Mouse (Mus musculus): ENCODE measurements around the gene Gm42906.

The Gm42906 gene

DNA sequence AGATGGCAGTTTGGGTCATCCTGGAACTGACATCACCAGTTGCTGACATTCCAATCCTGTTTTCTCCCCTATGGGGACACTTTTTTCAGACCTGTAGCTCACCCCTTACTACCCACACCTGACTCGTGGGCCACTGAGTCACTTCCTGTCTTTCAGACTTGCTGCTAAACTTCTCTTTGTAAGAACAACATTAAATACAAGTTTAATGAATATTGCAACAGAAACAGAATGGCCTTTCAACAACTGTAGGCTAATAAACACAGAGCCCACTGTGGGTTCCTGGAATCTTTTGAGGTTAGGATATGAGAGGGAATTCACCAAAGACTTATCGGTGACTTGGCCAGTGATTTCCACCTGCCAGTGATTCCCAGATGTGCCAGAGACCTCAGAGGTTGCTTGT, 318.1 kb downstream of the Gm42906 start:
- no peak for DNase-seq (ENCODE audit: low spot score in 2 of 2)

DNA sequence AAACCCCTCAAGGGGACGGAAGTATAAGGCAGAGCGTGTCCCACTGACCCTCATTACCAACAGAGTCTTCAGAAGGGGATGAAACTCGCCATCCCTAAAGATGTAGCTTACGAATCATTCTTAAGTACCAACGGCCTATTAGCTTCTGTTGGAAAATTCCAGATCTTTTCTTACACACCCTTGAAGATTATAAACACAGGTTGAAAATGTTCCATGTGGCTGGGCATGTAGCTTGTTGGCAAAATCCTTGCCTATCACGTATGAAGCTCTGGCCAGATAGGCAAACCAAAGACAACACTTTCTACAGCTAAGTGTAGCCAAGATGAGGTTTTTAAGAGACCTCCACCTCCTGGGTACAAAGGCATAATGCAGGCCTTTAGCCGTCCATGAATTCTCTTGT, 319.0 kb downstream of the Gm42906 start:
- DNase-seq (ENCODE audit: low spot score in 2 of 2), result no peak

DNA sequence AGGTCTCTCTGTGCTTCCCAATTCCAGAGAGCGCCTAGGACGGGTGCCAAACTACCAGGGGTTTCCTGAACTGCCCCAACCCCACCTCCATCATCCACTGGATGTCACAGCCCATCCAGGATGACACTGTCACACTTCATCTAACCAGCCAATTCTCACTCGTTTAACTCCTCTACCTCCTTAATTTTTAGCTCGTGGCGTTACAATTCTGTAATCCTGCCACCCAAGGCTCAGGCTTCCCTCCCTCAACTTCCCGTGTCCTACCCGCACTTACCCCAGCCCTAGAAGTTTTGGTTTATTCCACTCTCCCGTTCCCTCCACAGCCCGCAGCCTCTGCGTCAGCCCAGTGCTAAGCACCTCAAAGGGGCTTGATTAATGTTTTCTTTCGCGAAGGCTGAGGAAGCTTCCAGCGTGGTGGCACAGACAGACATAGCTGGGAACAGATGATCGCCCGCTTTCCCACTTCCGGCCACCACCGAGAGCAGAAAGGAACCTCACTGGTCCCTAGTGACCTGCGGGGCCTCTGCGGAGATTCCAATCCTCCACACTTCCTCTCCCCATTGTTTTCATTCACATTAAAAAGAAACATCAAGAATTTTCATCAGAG, 319.6 kb downstream of the Gm42906 start:
- DNase-seq (ENCODE audit: low spot score in 2 of 2), result no peak

DNA sequence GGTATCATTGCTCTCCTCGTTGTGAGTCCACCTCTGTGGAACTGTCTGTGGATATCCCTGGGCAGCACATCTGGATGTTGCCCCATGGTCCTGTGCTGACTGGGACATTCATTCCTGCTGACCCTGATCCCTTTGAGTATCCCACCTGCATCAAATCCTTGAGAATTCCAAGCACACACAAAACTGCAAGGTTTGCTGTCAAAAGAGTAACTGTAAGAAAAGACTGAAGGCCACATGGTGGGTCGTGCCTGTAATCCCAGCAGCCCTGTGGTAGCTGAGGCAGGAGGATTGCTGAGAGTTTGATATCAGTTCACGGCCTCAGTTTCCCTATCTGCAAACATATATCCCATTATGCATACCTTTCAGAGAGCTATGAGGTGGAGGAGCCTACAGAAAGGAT, 321.1 kb downstream of the Gm42906 start:
- no peak for DNase-seq (ENCODE audit: low spot score in 2 of 2)

DNA sequence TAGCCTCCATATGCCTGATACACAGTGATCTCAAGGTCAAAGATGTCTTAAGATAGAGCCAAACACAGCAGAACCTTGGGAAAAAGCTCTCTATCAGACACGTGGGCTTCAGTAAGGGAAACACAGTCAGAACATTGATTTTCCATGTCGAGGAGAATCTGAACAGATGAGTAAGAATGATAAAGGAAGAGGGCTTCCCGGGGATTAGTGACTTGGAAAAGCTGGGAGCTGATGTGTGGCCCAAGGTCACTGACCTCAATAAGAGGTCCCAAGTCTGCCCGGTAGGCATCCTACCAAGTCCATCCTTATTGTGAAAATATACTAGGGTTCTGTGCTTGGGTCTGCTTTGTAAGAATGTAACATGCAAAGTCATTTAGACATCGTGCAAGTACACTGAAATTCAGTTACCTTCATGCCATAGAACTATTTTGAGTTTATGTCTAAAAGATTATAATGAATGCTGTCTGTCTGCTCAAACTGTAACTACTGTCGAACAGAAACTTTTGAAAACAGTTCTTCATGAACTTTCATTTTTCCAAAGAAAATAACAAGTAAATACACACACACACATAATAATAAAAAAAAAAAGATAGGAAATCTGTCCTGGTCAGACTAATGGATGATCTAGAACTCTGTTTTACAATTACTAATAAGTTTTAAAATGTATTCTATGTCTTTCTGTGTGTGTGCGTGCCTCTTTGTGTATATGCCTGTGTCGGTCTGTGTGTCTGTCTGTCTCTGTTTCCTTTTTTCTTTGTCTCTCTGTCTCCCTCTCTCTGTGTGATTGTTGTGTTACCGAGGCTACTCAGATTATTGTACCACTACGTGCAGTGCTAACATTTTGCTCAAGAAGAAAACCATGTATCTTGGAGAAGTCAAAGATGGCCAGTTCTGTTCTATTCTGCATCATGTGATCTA, 322.6 kb downstream of the Gm42906 start:
- DNase-seq (ENCODE audit: low spot score in 2 of 2), result no peak

DNA sequence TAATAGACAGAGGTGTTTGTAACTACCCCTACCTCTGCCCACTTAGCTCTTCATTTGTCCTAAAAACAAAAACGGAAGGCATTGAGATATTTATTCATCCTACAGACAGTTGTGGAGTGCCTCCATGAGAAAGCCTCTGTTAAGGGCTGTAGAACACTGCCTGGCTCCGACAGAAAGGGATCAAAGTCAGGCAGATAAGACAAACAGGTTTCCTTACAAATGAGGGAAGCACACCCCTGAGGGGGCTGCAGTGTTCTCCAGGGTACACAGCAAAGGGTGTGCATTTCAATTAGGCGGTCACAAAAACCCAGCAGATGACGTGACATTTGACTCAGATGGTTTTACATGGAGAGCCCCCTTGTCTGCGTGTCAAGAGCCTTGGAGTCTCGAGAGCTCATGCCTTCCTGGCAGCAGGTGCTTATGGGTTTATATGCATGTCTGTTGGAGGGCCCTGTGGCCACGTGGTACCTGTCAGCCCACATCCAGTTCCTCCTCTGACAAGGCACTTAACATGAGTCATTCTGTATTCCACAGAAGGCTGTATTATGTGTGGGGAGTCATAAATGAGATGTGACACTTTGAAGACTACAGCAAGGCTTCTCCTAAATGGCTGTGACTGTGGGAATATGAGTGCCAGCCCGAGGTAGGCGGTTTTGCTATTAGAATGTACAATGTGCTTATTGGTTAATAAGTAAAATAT, 323.5 kb downstream of the Gm42906 start:
- DNase-seq (ENCODE audit: low spot score in 2 of 2), result no peak

DNA sequence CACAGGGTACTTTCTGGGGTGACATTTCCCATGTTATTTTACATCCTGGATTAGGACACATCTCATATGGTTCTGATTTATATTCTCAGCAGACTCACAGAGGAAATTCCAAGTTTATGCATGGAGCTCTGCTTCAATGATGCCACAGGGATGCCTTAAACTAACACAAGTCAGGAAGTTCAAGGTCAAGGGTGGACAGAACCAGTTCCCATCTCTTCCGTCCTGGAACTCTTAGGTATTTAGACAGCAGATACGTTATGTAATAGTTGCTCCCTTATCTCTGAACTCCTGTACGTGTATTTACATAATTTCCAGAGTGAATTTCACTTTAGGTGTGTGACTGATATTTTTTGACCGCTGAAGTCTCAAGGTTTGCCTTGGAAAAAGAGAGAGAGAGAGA, 324.7 kb downstream of the Gm42906 start:
- no peak for DNase-seq (ENCODE audit: low spot score in 2 of 2)

DNA sequence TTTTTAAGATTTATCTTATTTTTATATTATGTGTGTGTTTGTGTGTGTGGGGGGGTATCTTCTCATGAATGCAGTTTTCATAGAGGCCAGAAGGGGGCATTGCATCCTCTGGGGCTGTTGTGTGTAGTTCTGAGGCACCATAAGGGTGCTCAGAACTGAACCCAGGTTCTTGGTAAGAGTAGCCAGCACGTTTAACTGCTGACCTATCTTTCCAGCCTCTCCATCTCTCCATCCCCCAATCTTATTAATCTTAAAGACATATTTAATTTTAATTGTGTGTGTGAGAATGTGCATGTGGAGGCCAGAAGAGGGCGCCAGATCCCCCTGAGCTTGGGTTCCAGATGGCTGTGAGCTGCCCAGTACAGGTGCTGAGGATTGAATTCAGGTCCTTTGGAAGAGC, 325.7 kb downstream of the Gm42906 start:
- no peak for DNase-seq (ENCODE audit: low spot score in 2 of 2)

DNA sequence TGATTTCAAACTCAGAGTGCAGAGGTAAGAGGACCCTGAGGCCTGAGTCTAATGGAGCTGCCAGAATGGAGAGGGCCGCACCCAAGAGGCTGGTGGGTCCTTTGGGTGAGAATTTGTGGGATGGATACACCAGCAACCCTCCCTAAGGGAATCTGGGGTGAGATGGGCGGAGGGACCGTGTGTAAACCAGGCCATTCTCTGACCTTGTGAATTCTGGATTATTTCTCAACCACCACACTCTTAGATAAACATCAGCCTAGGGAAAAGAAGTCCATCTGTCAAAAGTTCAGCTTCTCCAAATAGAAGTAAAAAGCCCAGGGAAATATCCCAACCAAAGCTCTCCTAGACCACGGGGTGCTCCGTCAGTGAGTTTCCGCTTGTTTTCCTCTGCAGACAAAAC, 332.0 kb downstream of the Gm42906 start:
- DNase-seq (ENCODE audit: low spot score in 2 of 2), result no peak

DNA sequence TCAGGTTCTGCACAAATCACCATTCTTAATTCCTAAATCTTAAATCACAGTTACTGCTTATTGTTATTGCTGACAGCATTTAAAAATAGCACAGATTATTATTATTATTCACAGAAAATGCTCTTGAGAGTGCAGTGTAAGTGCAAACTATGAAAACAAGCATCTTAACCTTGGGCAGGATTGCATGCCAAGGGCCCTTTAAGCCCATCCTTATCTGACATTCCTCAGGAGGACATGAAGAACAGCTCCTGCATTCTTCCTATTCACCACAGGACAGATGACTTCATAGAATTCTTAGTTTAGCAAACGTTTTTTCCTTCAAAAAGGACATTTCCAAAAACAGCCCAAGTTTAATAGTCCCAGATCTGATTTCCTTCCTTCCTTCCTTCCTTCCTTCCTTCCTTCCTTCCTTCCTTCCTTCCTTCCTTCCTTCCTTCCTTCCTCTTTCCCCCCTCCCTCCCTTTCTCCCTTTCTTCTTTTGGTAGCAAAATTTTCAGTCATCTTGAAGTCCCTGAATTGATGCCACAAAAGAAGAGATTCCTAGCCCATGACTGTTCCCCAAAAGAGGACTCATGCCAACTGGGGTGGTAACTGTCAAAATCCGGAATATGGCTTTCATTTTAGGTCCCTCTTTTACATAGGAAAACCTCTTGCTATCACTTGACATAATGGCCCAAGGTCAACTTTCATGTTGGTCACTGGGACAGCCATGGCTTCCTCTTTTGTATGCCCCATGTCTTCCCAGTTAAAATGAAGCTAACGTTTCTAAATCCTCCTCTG, 334.9 kb downstream of the Gm42906 start:
- DNase-seq (ENCODE audit: low spot score in 2 of 2), result no peak

DNA sequence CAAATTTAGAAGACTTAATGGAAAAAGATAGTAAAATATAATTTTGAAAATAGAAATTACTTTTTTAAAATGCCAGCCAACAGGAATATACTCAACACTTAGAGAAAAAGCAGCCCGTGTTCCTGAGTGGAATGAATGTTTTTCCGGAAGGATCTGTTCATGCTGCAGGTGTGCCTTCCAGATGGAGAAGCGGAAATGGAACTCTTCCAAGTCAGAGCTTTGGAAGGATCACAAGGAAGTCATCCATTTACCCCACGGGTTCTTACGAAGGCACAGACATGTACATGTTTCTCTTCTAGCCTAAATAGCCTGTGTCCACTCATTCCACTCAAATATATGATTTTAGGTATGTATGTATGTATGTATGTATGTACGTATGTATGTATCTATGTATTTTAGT, 337.0 kb downstream of the Gm42906 start:
- no peak for DNase-seq (ENCODE audit: low spot score in 2 of 2)

DNA sequence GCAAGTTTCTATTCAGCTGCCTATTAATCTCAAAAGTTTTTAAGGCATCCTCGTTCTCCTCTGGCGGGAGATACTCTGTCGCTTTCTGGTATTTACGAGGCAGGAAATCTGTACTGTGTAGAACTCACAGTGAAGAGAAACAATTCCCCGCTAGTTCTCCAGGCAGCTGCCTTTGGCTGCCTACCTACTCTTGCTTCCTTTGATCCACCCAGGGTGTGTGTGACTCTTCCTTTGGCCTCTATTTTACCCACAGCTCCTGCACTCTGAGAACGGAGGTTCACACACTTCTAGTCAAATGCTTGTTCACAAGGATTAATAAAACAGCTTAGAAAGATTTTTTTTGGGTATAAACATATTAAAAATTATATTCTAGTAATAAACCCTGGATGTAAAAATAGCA, 338.8 kb downstream of the Gm42906 start:
- no peak for DNase-seq (ENCODE audit: low spot score in 2 of 2)

DNA sequence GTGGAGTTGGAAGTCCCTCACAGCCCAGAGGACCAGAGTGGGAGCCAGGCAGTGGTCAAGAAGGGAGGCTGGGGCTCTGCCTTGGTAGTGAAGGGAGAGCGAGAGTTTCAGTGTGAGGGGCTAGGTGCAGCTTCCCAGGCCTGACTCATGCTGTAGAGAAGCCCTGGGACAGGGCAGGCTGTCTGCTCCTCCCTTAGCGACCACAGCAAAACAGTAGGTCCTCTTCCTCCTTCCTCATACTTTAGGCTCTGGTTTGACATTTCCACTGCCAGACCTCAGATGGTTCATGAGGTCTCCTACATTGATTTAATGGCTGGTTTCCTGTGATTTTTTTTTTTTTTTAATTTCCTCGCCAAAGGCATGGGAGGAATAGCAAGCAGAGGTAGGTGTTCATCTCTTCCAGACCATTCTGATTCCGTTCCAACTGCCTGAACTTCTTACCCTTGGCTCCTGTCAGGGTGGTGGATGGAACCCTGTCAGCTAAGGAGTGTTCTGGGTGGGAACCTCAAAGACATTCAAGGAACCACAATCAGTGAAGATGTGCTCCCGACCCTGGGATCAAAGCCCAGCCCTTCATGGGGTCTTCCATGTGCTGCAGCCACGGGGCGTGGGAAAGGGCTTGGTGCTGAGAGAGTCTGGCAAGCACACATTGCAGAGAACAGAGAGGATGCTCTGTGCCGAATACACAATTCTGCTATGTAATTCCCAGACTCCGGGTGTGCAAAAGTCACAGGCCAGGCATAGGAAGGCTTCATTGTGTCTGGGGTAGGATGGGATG, 341.3 kb downstream of the Gm42906 start:
- DNase-seq (ENCODE audit: low spot score in 2 of 2), result no peak

DNA sequence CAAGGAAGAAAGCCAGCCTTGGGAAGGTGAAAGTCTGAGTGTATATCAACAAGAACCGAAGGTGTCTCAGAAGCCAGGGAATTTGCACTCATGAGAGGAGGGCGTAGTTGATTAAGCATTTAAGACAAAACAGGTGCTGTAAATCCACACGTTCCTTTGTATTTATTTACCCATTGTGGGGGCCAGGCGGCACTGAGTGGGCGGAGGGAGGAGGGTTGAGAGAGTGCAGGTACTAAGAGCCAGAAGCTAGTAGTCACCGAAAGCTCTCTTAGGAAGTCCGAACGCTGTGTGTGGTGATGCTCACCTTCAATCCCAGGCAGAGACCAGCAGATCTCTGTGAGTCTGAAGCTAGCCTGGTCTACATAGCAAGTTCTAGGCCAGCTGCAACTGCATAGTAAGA, 342.2 kb downstream of the Gm42906 start:
- DNase-seq (ENCODE audit: low spot score in 2 of 2), result no peak

DNA sequence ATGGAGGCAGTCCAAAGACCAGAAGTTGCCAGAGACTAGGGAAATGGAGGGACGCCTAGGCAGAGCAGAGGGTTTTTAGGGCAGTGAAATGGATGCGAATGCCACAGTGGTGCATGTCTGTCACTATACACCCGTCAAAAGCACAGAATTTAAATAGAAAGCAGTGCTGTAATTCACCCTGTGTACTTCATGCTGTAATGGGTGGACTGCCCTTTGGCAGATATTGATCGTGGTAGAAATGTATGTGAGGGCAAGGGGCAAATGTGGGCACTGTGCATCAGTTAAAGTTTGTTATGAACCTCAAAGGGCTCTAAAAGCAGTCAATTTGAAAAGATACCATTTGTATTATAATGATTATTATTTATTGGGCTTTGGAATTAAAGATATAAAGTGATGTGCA, 347.7 kb downstream of the Gm42906 start:
- DNase-seq (ENCODE audit: low spot score in 2 of 2), result no peak

DNA sequence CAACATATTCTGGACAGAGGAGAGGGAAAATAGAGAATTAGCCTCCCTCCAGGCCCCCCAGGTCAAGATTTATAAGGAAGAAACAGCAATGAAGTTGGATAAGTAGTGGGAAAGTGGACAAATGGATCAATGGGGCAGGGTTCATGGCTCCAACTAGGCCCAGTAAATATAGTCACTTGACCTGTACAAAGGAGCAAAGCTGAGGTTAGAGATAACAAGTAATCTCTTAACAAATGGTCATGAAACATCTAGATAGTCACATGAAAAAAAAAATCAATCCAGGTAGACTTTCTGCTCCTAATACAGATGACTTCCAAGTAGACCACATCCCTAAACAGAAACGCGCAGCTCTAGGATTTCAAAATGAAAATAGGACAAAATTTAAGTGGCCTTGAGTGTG, 350.0 kb downstream of the Gm42906 start:
- DNase-seq (ENCODE audit: low spot score in 2 of 2), result no peak

DNA sequence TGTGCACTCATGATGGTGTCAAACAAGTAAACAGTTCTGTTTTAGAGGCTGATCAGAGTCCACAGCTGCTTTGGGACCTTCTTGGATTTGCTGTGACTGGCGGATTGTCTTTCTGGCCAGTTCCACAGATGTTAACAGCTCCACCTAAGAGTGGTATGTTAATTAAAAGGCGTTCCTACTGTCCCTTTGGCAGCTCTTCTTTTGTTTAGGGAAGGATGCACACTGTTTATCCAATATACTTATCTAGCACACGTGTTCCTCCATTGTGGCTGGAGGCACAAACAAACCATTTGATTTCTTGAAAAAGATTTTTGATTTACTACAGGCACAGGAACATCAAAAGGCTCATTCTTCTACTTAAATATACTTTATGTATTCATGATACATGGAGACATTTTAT, 351.0 kb downstream of the Gm42906 start:
- peak in 1 of 2 experiments; percentile 9 for DNase-seq (ENCODE audit: low spot score in 2 of 2)

DNA sequence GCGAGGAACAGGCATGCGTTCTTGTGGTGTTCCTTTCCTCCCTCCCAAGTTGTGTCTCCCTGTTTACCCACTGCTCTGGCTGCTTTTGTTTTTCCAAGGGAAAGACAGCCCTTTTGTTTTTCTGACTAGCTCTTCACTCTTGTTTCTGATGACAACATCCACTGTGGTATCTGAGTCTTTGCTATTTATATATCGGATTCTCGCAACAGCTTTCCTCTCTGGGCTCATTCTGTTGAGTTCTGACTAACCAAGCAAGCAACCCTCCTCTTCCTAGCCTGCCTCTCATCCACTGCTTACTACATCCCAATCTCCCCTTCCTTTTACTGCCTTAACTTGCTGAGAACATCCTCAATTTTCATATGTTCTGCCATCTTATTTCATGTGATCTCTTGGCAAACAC, 353.7 kb downstream of the Gm42906 start:
- DNase-seq (ENCODE audit: low spot score in 2 of 2), result no peak

DNA sequence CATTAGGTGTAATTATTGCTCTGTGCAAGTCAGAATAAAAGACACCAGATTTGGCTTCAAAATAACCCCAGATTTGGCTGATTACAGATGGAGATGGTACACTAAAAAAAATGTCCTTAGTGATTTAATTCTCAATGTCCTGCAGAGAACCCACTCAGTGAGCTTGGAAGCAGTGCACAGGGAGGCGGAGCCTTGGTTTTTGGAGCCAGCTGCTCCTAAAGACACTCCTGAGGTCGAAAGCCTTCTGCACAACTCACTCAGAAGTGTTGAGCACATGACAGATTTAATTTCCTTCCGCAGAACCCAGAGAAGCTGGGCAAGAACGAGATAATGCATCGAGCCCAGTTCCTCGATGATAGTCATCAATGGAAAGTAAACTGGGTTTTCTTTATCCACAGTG, 356.5 kb downstream of the Gm42906 start:
- DNase-seq (ENCODE audit: low spot score in 2 of 2), result no peak

DNA sequence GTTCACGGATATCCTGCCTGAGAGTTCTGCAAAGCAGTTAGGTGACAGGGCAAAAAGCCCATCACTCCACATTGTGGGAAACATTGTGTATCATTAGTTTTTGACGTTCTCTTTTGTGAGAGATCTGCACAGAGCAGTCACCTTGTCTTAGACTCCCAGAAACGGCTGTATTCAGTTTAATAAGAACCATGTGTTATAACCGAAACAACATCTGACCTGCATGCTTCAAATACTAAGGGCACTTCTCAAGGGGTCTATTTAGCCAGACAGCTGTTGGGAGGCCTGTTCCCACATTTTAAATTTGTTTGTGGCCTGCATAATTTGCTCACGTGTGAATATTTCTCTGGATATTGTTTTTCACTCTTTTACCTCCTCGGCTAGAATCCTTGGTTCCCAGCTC, 357.1 kb downstream of the Gm42906 start:
- DNase-seq (ENCODE audit: low spot score in 2 of 2), result no peak

DNA sequence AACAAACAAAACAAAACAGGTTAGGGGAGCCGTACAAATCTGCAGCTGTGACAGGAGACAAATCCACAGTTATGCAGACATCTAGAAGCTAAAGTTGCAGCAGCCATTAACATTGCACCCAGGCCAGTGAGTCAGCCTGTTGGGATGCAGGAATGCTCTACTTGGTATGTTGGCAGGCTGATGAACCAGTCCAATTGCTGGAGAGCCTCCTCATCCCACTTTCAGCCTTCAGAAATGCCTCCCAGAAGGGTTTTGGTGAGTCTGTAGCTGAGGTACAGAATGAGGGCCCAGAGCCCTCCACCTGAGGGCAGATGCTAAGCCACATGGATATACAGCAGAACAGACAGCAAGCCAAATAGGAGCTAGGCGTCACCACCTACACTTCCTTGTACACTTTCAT, 358.4 kb downstream of the Gm42906 start:
- no peak for DNase-seq (ENCODE audit: low spot score in 2 of 2)
